Mouse (Mus musculus) bone marrow macrophage, adult 2 months (primary cell): Measurements from ENCODE around the gene Plscr1.

Source experiments
- CTCF ChIP-seq: IDR thresholded peaks from 2 replicates; pipeline ENCODE4 v1.5.1; 2012; ENCODE audit warnings: low read depth, mild to moderate bottlenecking, low read length, moderate library complexity
- POLR2A ChIP-seq: IDR thresholded peaks from 2 replicates; pipeline ENCODE4 v1.6.1; 2012; ENCODE audit warnings: mild to moderate bottlenecking, low read depth, low read length, borderline replicate concordance

GRCm38 (mm10) chr9:92260481-92261159 is 11.1 kb downstream of the Plscr1 start:
- no peak for TF ChIP-seq CTCF
- TF ChIP-seq POLR2A, result no peak
